Mouse (Mus musculus): ENCODE data around the gene Mmp14.

- TF ChIP-seq ZC3H11A (IDR thresholded peaks at IDR 0.05; ENCODE audit: borderline replicate concordance, low read depth, low read length) (no peak), HCFC1 (IDR thresholded peaks at IDR 0.05; ENCODE audit: borderline replicate concordance, insufficient read depth, low read length) (no peak), ZNF384 (IDR thresholded peaks at IDR 0.05; ENCODE audit: low read depth, low read length) (no peak), MAFK (IDR thresholded peaks at IDR 0.05; ENCODE audit: insufficient read depth, low read depth, low read length) (no peak), CHD2 (IDR thresholded peaks at IDR 0.05; ENCODE audit: low read depth, low read length) (no peak)
Measured at GRCm38 (mm10) chr14:54472671-54473070, 41.3 kb downstream of the Mmp14 start.

All from ES-E14 (cell line).